ENCODE assay signal across 9 mouse cellular contexts in genomic region chr19:53263859-53264733, GRCm38 (mm10). TPM values are rescaled to one million over a fixed set of nuclear protein-coding genes. Genes with fewer than 3 reads are reported as not detected.
A peak's percentile ranks its signal among the peaks of the same experiment; 100 is the strongest.
DNase-seq lines count a peak whose midpoint lies in the region; ATAC-seq lines count a peak whose summit lies in the region.
"Had no signal": no experiment of that assay in that cellular context is flagged by ENCODE, and none has a peak within 500 bp of the region (broad histone marks: within the 10 kb centered on the region; RNA-seq: fewer than 3 reads in every experiment).

No protein-coding gene starts in this region.

- intact Hi-C loops in left cerebral cortex, postnatal 36 days (cut with DNase I): no loop called here

- no peaks in the 10 kb centered on the region for H3K36me3 ChIP-seq in forebrain, embryonic 11.5 days (ENCODE audit: control insufficient read depth, insufficient read depth, low read length)
- no peaks in the 10 kb centered on the region for H3K36me3 ChIP-seq in forebrain, embryonic 14.5 days (ENCODE audit: control insufficient read depth, insufficient read depth, low read length)
- no peaks in the 10 kb centered on the region for H3K36me3 ChIP-seq in hindbrain, embryonic 11.5 days (ENCODE audit: control insufficient read depth, insufficient read depth, low read length)
- H3K36me3 ChIP-seq in midbrain, embryonic 11.5 days (ENCODE audit: control insufficient read depth, insufficient read depth, low read length): no peaks in the 10 kb centered on the region

- H3K27ac ChIP-seq in forebrain, embryonic 11.5 days (ENCODE audit: low read depth, low read length): no peak overlapping the region
- H3K27ac ChIP-seq in forebrain, embryonic 14.5 days (ENCODE audit: low read depth, low read length): no peak overlapping the region
- H3K27ac ChIP-seq in hindbrain, embryonic 11.5 days (ENCODE audit: low read depth, low read length): no peak overlapping the region
- no peak overlapping the region; the same call in 1 of the 2 replicates for H3K27ac ChIP-seq in midbrain, embryonic 11.5 days (ENCODE audit: low read depth, low read length)

- 35% methylated on average over 23 of the region's 23 CpGs for WGBS in forebrain, embryonic 11.5 days
- 35% methylated on average over 22 of the region's 23 CpGs for WGBS in forebrain, embryonic 14.5 days
- WGBS in hindbrain, embryonic 11.5 days: 33% methylated on average over 21 of the region's 23 CpGs
- WGBS in midbrain, embryonic 11.5 days: 31% methylated on average over 22 of the region's 23 CpGs

- no peak overlapping the region for H3K4me3 ChIP-seq in forebrain, embryonic 11.5 days (ENCODE audit: low read depth, low read length)
- H3K4me3 ChIP-seq in forebrain, embryonic 14.5 days (ENCODE audit: low read depth, low read length): no peak overlapping the region
- H3K4me3 ChIP-seq in hindbrain, embryonic 11.5 days (ENCODE audit: low read depth, low read length): no peak overlapping the region
- H3K4me3 ChIP-seq in midbrain, embryonic 11.5 days (ENCODE audit: low read depth, low read length): 0 out of 2 replicates have a peak overlapping the region, but pooled peaks have one; percentile 4

- H3K4me1 ChIP-seq in forebrain, embryonic 11.5 days (replicated peaks; ENCODE audit: control insufficient read depth, insufficient read depth, low read length): no peaks in the 10 kb centered on the region
- no peaks in the 10 kb centered on the region for H3K4me1 ChIP-seq in forebrain, embryonic 14.5 days (ENCODE audit: control insufficient read depth, insufficient read depth, low read length)
- H3K4me1 ChIP-seq in hindbrain, embryonic 11.5 days (replicated peaks; ENCODE audit: control insufficient read depth, insufficient read depth, low read length): 0 out of 2 replicates have a peak, but pooled peaks cover 2% of the 10 kb centered on the region
- peaks cover 6% of the 10 kb centered on the region; the same call in 1 of the 2 replicates for H3K4me1 ChIP-seq in midbrain, embryonic 11.5 days (ENCODE audit: control insufficient read depth, insufficient read depth, low read length)

- no peak for ATAC-seq in forebrain, embryonic 11.5 days (replicated peaks; ENCODE audit: low FRiP score)
- ATAC-seq in forebrain, embryonic 14.5 days: no peak
- peak; percentile 57 for ATAC-seq in hindbrain, embryonic 11.5 days (ENCODE audit: low FRiP score)
- peak; percentile 51; the same call in 1 of the 2 replicates for ATAC-seq in midbrain, embryonic 11.5 days (ENCODE audit: low FRiP score)

- peak; percentile 50 for DNase-seq in forebrain, embryonic 11.5 days (ENCODE audit: low spot score)
- no peak for DNase-seq in forebrain, embryonic 14.5 days (ENCODE audit: low spot score)
- DNase-seq in ES-CJ7 (ENCODE audit: low read depth, low spot score): peak; percentile 52
- peak; percentile 31 for DNase-seq in hindbrain, embryonic 11.5 days (ENCODE audit: low spot score)
- peak; percentile 86 for DNase-seq in midbrain, embryonic 11.5 days (ENCODE audit: low spot score, missing footprints)
- DNase-seq in left cerebral cortex, postnatal 36 days (ENCODE audit: low spot score in 2 of 2): no peak
- DNase-seq in cerebellum, postnatal 25 days: no peak
- DNase-seq in frontal cortex, postnatal 25 days (ENCODE audit: low spot score in 2 of 2): no peak
- DNase-seq: thymus, postnatal 4 days had no signal

- H3K9ac ChIP-seq in forebrain, embryonic 11.5 days (ENCODE audit: low read length): no peak overlapping the region
- H3K9ac ChIP-seq in forebrain, embryonic 14.5 days (ENCODE audit: low read length): no peak overlapping the region
- no peak overlapping the region for H3K9ac ChIP-seq in hindbrain, embryonic 11.5 days (ENCODE audit: low read depth, low read length)
- peak overlapping the region; percentile 10 for H3K9ac ChIP-seq in midbrain, embryonic 11.5 days (ENCODE audit: low read length)

- no peaks in the 10 kb centered on the region for H3K9me3 ChIP-seq in forebrain, embryonic 11.5 days (ENCODE audit: control insufficient read depth, low read length)
- no peaks in the 10 kb centered on the region for H3K9me3 ChIP-seq in forebrain, embryonic 14.5 days (replicated peaks; ENCODE audit: control insufficient read depth, low read length)
- H3K9me3 ChIP-seq in hindbrain, embryonic 11.5 days (ENCODE audit: control insufficient read depth, low read length): no peaks in the 10 kb centered on the region
- H3K9me3 ChIP-seq in midbrain, embryonic 11.5 days (ENCODE audit: control insufficient read depth, low read length): no peaks in the 10 kb centered on the region

- no peaks in the 10 kb centered on the region for H3K27me3 ChIP-seq in forebrain, embryonic 11.5 days (ENCODE audit: control insufficient read depth, insufficient read depth, low read length)
- no peaks in the 10 kb centered on the region for H3K27me3 ChIP-seq in forebrain, embryonic 14.5 days (replicated peaks; ENCODE audit: control insufficient read depth, insufficient read depth, low read length)
- H3K27me3 ChIP-seq in hindbrain, embryonic 11.5 days (ENCODE audit: control insufficient read depth, insufficient read depth, low read length): no peaks in the 10 kb centered on the region
- H3K27me3 ChIP-seq in midbrain, embryonic 11.5 days (ENCODE audit: control insufficient read depth, insufficient read depth, low read length): no peaks in the 10 kb centered on the region

- no peak overlapping the region for H3K4me2 ChIP-seq in forebrain, embryonic 11.5 days (ENCODE audit: low read depth, low read length, severe bottlenecking)
- no peak overlapping the region for H3K4me2 ChIP-seq in forebrain, embryonic 14.5 days (ENCODE audit: low read length)
- no peak overlapping the region; the same call in 1 of the 2 replicates for H3K4me2 ChIP-seq in hindbrain, embryonic 11.5 days (replicated peaks; ENCODE audit: low read depth, low read length)
- peak overlapping the region; percentile 15; the same call in 1 of the 2 replicates for H3K4me2 ChIP-seq in midbrain, embryonic 11.5 days

RNA-seq across cellular contexts. Expression of gene Mxi1, which starts 46.2 kb away (rescaled TPM):
- polyA plus RNA-seq in forebrain, embryonic 11.5 days (2014; fragmentation: Nextera tagmentation; extraction: Ambion mirVana): 49.8 TPM in 2 replicates
- polyA plus RNA-seq in forebrain, embryonic 14.5 days (2014; fragmentation: Nextera tagmentation; extraction: Ambion mirVana): 27.6 and 41.0 TPM in 2 replicates
- polyA plus RNA-seq in hindbrain, embryonic 11.5 days (2014; fragmentation: Nextera tagmentation; extraction: Ambion mirVana): 59.6 and 73.7 TPM in 2 replicates
- 59.0 and 59.1 TPM in 2 replicates for polyA plus RNA-seq in midbrain, embryonic 11.5 days (2014; fragmentation: Nextera tagmentation; extraction: Ambion mirVana)
- total RNA-seq in left cerebral cortex, postnatal 36 days (2021): 10 to 100 TPM; 91.9 to 94.5 TPM

Comparison
In these comparisons a context has a peak if more than half of its experiments do, and no peak if none do; other contexts are left out.
1. DNase-seq: peak in forebrain, embryonic 11.5 days (single experiment), ES-CJ7 (single experiment), hindbrain, embryonic 11.5 days (single experiment) and midbrain, embryonic 11.5 days (single experiment); none in forebrain, embryonic 14.5 days (single experiment), left cerebral cortex, postnatal 36 days (0 of 2), cerebellum, postnatal 25 days (0 of 2) and frontal cortex, postnatal 25 days (0 of 2).
2. ATAC-seq: peak in hindbrain, embryonic 11.5 days (single experiment) and midbrain, embryonic 11.5 days (single experiment); none in forebrain, embryonic 11.5 days (single experiment) and forebrain, embryonic 14.5 days (single experiment).